Mouse (Mus musculus) cerebellum, adult 2 months (tissue): Measurements from ENCODE around the gene Klk1b3.
"Not testable (repeated sequence)": the region's sequence is repeated elsewhere in the genome, so short reads cannot be mapped to it uniquely, and the experiment has no call there.

Experiments used
- CTCF ChIP-seq: fragments of 200-500 bp; IDR thresholded peaks from 2 replicates; pipeline ENCODE4 v1.5.1; 2011; ENCODE audit warnings: low read depth, mild to moderate bottlenecking, control low read depth, low read length, moderate library complexity, borderline replicate concordance; ENCODE audit not compliant: insufficient read depth
- POLR2A ChIP-seq: fragments of 200-500 bp; IDR thresholded peaks from 2 replicates; pipeline ENCODE4 v1.6.1; 2011; ENCODE audit warnings: low read length, control low read depth, borderline replicate concordance; ENCODE audit not compliant: insufficient read depth

DNA sequence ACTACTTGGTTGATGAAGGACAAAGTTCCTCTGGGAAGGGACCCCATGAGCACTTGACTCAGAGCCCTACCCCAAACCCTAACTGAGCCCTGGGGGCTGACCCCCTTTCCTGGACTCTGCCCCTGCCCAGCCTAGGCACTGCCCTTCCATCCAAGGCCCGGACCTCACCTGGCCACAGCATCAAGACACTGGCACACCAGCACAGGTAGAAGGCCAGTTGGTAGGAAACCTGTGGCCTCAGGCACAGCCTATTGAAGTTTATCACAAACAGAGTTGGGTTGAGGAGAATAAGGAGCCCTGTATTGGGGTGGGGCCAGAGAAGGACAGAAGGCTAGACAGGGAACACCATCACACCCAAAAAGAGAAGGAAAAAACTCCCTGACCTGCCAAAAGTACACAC, 4.5 kb upstream of the Klk1b3 start:
- TF ChIP-seq CTCF, POLR2A: not testable (repeated sequence)
